Comparison of ENCODE assay signal across 34 mouse cellular contexts in genomic region chr9:76129353-76129752, GRCm38 (mm10).
"Had no signal": no experiment of that assay in that cellular context is flagged by ENCODE, and none has a peak within 500 bp of the region (broad histone marks: within the 10 kb centered on the region; RNA-seq: fewer than 3 reads in every experiment).

No protein-coding gene starts in this region.

- H3K4me3 ChIP-seq: heart, embryonic 10.5 days; heart, embryonic 12.5 days; heart, embryonic 13.5 days; heart, embryonic 15.5 days; hindbrain, embryonic 10.5 days; hindbrain, embryonic 12.5 days; hindbrain, embryonic 13.5 days; hindbrain, embryonic 15.5 days; intestine, embryonic 15.5 days; kidney, embryonic 15.5 days; layer of hippocampus, adult 2 months had no signal

- H3K9me3 ChIP-seq: heart, embryonic 10.5 days; heart, embryonic 12.5 days; heart, embryonic 13.5 days; heart, embryonic 15.5 days; hindbrain, embryonic 10.5 days; hindbrain, embryonic 12.5 days; hindbrain, embryonic 13.5 days; hindbrain, embryonic 15.5 days; intestine, embryonic 15.5 days; kidney, embryonic 15.5 days had no signal

- ATAC-seq: hindbrain, embryonic 16.5 days; hindbrain, postnatal 0 days; inflammation-experienced regulatory T-cells, adult 6 months; intestine, embryonic 15.5 days; intestine, embryonic 16.5 days; intestine, postnatal 0 days had no signal

- DNase-seq: heart, postnatal 10 days; heart, postnatal 14 days; heart, postnatal 36 days; heart, postnatal 4 days; kidney, adult 11 months; kidney, adult 18-20 months; kidney, adult 2 months; kidney, adult 8-10 months; kidney, adult 9 months; kidney, postnatal 10 days; kidney, postnatal 14 days; kidney, postnatal 25 days; kidney, postnatal 36 days; kidney, postnatal 4 days; layer of hippocampus, adult 9-11 months; layer of hippocampus, postnatal 36 days had no signal

- H3K4me1 ChIP-seq: heart, embryonic 10.5 days; heart, embryonic 12.5 days; heart, embryonic 13.5 days; heart, embryonic 15.5 days; hindbrain, embryonic 10.5 days; hindbrain, embryonic 12.5 days; hindbrain, embryonic 13.5 days; hindbrain, embryonic 15.5 days; intestine, embryonic 15.5 days; kidney, embryonic 15.5 days had no signal

- H3K27me3 ChIP-seq: heart, embryonic 12.5 days; heart, embryonic 13.5 days; heart, embryonic 15.5 days; hindbrain, embryonic 12.5 days; hindbrain, embryonic 15.5 days; intestine, embryonic 15.5 days; kidney, embryonic 15.5 days had no signal

- H3K36me3 ChIP-seq: heart, embryonic 10.5 days; heart, embryonic 12.5 days; heart, embryonic 13.5 days; heart, embryonic 15.5 days; hindbrain, embryonic 10.5 days; hindbrain, embryonic 12.5 days; hindbrain, embryonic 15.5 days; intestine, embryonic 15.5 days; kidney, embryonic 15.5 days had no signal

- H3K27ac ChIP-seq: heart, embryonic 10.5 days; heart, embryonic 13.5 days; heart, embryonic 15.5 days; hindbrain, embryonic 10.5 days; hindbrain, embryonic 12.5 days; hindbrain, embryonic 13.5 days; hindbrain, embryonic 14.5 days; hindbrain, embryonic 15.5 days; hindbrain, postnatal 0 days; intestine, embryonic 15.5 days; kidney, embryonic 15.5 days; kidney, postnatal 0 days; layer of hippocampus, adult 2 months had no signal
